Mouse (Mus musculus) layer of hippocampus, adult 9-11 months (tissue): ENCODE results near the gene Serpina3i.
A peak's percentile ranks its signal among the peaks of the same experiment; 100 is the strongest.
"Not testable (repeated sequence)": the region's sequence is repeated elsewhere in the genome, so short reads cannot be mapped to it uniquely, and the experiment has no call there.

Source experiments
- DNase-seq: peaks from one replicate; pipeline ENCODE4 v3.0.0; 2022

The Serpina3i gene

DNA sequence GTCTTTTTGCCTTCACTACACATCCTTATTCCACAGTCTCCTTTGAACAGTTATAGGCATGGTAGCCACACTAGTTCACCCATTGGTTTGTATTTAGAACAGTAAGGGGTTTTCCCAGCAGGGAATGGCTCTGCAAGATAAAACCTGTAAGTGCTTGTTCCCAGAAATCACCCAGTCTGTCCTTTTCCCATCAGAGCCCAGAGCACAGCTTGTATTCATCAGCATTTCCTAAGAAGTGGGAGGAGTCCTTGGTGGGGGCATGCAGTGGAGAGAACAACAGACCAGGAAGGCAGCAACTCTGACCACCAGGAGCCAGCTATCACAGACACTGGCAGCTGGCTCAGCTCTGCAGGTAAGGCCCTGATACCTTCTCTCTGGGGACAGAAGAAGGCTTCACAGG, at the start of gene Serpina3i:
Gene Serpina3i, plus strand, starts transcription at position 260 of the 400 bp plus-strand sequence.
- DNase-seq, result no peak

DNA sequence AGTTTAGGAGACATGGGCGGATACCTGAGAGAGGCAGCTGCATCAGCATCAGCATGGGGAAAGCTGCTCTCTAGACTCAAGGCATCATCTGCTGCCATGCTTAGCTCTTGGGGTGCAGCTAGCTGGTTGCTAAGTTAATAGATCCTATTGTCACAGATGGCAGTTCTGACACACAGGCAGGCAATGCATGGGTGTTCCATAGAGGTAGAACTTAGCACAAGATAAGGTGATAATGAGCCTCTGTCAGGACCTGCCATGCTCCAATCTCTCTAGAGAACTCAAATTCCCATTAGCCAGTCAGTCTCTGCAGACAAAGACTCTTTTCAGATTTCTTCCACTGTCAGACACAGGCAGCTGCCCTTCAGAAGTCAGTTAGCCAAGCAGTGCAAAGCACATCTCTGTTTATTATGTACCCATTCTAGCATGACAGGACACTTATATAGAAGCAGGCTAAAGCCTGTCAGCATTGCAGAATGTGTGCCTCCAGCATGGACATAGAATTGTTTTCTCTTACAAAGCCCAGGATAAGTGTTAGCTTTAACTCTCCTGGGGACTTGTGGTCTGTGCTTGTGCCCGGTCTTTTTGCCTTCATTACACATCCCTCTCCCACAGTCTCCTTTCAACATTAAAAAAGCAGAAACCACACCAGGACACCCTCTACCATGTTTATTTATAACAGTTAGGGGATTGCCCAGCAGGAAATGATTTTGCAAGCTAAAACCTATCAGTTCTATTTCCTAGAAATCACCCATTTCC, 49.1 kb upstream of the Serpina3i start:
- peak; percentile 34 for DNase-seq

DNA sequence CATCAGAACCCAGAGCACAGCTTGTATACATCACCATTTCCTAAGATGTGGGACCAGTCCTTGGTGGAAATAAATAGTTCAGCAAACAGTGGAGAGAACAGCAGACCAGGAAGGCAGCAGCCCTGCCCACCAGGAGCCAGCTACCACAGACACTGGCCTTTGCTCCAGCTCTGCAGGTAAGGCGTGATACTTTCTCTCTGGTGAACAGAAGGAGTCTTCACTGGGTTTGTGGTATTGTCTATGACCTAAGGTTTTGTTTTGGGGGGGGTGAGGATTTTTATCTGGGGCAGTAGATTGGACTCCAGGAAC, 48.5 kb upstream of the Serpina3i start, which contains the start of gene Serpina3f:
Gene Serpina3f, plus strand, starts transcription at position 100 of the 309 bp plus-strand sequence.
- DNase-seq, result no peak

DNA sequence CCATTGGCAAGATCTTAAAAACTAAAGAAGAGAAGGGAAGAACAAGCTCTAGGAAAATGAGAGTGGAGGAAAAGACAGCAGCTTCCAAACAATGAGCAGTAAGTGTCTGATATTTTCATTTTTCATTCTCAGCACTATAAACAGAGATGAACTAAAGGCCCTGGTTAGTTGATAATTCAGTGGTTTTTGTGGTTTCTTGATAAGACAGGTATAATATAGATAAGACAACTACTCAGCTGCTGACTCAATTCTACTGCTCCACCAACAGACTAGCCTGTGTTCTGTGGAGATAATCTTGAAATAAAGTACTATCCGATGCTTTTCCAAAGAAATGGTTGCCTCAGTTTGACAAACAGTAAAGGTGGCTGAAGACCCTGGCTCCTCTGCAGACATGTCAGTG, 47.7 kb upstream of the Serpina3i start:
- DNase-seq, result no peak

DNA sequence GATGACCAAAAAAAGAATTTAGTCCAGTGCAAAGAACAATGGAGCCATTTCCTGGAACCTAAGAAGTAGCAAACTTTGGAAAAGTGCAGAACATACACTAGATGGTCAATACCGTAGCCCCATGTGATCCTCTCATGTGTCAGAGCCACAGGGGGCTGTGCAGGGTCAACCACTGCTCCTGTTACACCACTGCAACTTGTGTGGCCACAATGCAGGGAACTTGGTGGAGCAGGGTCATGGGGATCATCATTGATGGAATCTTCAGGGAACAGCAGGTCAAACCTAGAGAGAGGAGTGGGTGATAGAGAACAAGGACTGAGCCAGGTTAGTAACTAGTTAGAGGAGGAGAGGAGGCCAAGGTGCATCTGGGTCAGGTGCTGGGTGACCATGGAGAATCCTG, 41.3 kb upstream of the Serpina3i start:
- DNase-seq, result no peak

DNA sequence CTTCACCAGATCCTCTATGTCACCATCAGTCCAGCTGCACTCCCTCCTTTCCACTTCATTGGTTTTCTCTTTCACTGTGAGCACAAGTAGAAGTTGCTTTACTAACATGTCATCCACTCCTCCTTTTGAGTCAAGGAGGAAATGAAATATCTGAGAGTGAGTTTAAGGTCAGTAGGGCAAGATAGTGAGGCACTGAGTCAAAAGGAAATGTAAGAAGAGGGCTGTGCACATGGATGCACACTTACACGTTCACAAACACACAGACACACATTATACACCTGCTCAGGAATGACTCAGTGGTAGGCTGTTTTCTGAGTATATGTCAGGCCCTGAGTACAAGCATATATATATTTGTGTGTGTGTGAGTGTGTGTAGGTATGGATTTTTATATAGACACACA, 39.2 kb upstream of the Serpina3i start:
- DNase-seq, result no peak

DNA sequence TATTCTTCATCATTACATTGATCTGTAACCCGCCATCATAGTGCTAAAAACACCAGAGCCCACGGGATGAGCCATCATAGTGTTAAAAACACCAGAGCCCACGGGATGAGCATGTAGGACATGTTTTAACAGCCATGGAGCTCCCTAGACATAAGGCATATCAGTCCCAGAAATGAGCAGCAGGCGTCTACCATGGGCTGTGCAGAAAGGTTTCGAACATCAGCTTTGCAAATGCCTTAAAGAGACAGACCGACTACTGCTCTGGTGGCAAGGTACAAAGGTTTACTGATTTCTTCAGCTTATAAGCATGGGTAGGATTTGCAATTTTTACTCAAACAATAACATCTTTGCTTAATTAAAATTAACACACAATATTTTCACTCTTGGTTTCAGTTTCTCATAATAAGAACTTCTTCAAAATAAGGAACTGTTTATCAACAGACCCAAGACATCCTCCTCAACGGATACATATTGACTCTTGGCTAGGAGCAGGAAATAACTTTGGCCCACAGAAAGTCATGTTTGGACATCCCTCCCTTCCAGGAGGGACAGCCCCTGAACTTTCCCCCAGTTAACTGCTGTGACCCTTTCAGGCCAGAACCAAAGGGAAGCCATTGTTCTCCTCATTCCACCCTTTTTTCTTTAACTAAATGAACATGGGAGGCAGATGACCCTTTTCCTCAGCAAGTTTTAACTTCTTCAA, 38.2 kb upstream of the Serpina3i start:
- no peak for DNase-seq

DNA sequence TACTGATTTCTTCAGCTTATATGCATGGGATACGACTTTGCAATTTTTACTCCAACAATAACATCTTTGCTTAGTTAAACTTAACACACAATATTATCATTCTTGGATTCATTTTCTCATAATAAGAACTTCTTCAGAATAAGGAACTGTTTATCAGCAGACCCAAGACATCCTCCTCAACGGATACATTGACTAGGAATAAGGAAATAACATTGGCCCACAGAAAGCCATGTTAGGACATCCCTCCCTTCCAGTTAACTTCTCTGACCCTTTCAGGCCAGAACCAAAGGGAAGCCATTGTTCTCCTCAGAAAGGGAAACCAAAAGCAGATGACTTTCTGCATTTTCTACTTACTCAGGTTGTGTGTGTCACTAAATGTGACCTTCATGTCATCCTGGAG, 32.2 kb upstream of the Serpina3i start:
- no peak for DNase-seq

DNA sequence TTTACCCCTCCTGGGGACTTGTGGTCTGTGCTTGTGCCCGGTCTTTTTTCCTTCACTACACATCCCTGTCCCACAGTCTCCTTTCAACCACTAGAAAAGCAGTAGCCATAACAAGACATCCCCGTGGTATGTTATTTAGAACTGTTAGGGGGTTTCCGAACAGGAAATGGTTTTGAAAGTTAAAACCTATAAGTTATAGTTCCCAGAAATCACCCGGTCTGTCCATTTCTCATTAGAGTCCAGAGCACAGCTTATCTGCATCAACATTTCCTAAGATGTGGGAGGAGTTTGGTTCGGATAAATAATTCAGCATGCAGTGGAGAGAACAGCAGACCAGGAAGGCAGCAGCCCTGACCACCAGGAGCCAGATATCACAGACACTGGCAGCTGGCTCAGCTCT, 27.0 kb upstream of the Serpina3i start, which contains the start of gene Serpina3g:
Gene Serpina3g, plus strand, starts transcription at position 331 of the 400 bp plus-strand sequence.
- no peak for DNase-seq

DNA sequence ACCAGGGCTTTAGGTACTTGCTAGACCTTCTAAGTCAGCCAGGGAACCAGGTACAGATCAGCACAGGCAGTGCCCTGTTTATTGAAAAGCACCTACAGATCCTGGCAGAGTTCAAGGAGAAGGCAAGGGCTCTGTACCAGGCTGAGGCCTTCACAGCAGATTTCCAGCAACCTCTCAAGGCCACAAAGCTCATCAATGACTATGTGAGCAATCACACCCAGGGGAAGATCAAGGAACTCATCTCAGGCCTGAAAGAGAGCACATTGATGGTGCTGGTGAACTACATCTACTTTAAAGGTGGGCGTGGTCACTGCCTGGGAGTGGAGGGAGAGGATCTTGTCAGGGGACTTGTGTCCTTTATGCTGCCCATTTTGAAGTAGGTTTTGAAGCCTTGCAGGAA, 24.9 kb upstream of the Serpina3i start:
- DNase-seq, result not testable (repeated sequence)

DNA sequence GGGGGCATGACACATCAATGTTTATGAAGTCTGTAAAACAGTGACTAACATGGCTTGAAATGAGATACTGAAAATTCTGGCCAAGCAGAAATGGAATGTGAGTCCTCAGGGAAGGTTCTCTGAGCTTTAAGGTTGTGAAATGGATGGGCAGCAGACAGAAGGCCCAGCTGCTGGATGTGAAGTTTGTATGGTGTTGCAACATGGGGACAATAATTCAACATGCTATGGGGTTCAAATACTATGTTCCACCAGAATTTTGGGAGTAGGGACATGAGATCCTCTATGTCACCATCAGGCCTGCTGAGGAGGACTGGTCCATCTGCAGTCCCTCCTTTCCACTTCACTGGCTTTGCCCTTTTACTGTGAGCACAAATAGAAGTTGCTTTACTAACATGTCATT, 19.6 kb upstream of the Serpina3i start:
- no peak for DNase-seq

DNA sequence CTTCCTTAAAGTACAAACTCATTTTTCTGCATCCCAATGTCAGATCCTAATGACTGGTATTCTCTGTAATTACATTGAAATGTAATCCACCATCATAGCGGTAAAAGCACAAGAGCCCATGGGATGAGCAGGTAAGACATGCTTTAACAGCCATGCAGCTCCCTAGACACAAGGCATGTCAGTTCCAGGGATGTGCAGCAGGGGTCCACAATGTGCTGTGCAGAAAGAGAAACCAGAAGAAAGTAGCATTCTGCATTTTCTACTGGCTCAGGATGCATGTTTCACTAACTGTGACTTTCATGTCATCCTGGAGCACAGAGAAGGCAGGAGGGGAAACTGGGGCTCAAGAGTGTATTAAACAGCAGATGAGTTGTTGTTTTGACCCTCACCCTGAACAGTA, 17.8 kb upstream of the Serpina3i start:
- peak; percentile 18 for DNase-seq

DNA sequence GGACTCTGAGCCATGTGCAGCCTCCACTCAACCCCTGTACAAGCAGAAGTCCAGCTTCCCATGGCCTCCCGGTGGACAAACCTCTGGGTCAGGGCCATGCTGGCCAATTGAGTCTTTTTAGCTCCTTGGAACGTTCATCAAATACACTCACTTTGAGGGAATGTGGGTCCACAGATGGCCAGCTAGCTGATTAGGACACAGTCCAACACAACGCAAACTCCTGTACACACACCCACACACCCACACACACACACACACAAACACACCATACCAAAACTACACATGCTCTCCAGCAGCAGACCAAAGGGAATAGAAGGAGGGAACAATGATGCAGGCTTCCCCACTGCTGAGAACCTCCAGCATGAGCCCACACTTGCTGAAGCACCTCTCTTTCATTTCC, 17.3 kb upstream of the Serpina3i start:
- peak; percentile 32 for DNase-seq

DNA sequence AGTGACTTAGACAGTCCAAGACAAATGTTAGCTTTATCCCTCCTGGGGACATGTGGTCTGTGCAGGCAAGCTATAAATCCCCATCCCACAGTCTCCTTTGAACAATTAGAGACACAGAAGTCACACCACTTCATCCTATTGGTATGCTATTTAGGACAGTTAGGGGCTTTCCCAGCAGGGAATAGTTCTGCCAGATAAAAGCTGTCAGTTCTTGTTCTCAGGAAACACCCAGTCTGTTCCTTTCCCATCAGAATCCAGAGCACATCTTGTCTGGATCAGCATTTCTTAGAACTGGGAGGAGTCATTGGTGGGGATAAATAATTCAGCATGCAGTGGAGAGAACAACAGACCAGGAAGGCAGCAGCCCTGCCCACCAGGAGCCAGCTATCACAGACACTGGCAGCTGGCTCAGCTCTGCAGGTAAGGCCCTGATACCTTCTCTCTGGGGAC, 15.3 kb upstream of the Serpina3i start:
- DNase-seq, result peak; percentile 15

DNA sequence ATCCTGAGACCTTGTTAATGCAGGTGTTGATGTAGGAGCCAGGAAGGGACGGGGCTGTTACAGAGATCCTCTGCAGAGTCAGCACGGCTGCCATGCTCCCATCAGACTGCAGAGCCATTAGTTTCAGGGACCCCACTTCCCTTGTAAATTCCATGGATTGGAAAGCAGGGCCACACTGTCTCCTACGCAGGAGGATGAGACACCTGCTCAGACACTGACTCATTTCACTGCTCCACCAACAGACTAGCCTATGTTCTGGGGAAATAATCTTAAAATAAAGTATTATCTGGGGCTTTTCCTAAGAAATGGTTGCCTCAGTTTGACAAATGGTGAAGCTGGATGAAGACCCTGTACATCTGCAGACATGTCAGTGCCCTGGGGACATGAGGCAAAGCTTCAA, 14.7 kb upstream of the Serpina3i start:
- DNase-seq, result no peak

DNA sequence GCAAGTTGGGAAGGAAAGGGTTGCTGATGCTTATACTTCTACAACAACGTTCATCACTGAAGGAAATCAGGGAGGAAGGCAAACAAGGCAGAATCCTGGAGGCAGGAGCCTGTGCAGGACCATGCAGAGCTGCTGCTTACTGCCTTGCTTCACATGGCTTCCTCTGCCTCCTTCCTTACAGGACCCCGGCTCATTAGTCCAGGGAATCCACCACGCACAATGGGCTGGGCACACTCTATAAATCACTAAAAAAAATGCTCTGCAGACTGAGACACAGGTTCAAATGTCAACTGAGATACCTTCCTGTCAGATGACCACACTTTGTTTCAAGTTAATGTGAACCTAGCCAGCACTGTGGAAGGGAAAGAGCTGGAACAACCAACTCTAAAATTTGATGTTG, 1.9 kb upstream of the Serpina3i start:
- no peak for DNase-seq

DNA sequence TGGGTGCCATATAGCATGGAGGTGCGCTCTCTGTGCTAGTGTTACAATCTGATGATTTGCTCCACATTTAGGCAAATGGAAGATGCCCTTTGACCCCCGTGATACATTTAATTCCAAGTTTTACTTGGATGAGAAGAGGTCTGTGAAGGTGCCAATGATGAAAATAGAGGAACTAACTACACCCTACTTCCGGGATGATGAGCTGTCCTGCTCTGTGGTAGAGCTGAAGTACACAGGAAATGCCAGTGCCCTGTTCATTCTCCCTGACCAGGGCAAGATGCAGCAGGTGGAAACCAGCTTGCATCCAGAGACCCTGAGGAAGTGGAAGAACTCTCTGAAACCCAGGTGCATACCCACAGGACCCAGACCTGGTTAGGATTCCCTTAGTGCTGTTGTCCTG, 3.5 kb downstream of the Serpina3i start:
- DNase-seq, result no peak

DNA sequence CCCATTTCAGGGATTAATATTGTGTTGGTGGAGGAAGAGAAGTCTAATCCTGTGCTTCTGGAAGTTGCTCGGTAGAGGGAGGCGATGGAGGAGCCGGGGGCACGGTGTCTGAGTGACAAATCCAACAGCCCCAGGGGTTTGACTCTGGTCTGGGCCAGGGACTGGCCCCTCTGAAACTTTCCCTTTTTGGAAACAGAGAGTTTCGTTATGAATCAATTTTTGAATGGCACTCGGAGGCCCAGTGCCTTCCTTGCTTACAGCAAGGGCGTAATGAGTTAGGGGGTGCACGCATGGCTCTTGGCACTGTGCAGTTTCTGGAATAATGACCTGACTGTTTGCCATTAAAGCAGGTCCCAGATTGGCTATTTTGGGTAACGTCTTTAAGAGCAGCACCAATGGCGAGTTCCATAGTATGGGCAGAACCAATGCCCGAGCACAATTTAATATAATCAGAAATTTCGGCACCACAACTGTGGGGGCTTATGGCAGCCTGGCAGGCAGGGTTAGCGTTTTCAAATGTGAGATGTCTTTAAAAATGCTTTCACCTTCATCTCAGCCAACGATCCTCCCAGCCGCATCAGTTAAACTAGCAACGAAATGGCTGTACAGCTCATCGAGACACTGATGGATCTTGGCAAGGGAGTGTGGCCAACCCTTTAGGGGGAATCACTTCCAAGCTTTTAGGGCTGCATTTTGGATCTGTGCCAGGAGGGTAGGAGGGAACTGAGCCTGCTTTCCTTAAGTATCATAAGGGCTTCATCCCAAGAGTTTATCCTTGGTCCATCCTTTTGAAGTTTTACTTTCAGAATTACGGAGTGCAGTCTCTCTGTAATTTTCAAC, 15.5 kb downstream of the Serpina3i start:
- DNase-seq, result no peak

DNA sequence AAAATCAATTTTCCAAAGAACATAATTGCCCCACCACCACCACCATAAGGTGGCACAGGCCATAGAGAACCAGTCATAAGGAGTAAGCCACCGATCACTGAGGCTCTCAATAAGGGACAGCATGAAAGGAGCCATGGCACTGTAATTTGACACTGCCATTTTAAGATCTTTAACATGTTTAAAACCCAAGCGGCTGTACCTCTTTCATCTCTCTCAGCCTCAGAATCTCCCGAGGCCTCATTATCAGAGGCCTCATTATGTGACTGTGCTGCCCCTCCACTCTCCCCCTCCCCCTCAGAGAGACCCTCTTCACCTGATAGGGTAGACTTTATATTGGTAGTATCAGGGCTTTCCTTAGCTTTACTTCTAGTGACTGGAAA, 16.1 kb downstream of the Serpina3i start:
- DNase-seq, result no peak

DNA sequence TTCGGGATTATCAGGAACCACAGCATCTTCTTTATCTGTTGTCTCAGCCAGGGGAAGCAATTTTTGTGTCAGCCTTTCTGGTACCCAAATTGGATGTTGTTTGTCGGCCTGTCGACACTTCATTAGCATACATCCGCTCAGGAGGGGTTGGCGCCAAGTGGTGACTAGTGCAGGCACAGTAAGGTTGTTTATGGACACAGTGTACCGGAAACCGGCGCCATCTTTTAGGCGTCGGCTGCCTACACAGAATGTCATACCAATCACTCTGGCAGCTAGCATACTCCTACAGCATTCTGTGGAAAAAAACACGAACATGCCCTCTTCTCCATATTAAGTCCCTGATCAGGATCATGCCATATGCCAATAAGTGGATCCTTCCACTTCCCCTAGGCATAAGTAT, 20.5 kb downstream of the Serpina3i start:
- peak; percentile 32 for DNase-seq

DNA sequence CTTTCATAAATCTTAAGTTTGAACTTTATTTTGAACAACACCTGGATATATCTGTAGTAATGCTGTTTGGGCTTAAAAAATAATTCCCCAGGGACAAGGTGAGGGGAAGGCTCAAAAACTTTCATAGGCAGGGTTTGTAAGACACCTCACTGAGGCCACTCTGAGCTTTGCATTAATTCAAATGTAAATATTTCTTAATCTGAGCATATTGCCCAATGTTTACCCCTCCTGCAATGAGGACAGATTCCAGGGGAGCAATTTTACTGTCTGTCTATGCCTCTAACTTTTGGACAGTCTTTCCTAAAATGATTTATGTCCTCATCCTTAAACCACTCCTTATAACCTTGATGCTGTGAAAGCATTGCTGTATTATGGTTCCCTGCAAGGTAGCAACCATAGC, 25.4 kb downstream of the Serpina3i start:
- no peak for DNase-seq

DNA sequence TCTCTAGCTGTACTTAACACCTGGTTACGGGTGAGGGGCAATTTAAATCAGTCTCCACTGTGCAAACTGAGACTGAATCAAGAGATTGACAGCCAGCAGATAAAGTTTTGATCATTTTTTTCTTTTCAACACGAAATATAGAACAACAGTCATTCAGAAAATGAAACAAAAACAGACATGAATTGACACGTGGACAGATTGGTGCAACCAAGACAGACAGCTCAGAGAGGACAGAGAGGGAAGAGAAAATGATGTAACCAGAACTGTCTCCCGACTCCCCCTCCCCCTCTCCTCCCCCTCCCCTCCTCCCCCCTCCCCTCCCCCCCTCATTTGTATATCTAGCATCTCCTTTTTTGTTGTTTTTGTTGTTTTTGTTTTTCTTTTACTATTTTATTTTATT, 26.9 kb downstream of the Serpina3i start:
- no peak for DNase-seq

DNA sequence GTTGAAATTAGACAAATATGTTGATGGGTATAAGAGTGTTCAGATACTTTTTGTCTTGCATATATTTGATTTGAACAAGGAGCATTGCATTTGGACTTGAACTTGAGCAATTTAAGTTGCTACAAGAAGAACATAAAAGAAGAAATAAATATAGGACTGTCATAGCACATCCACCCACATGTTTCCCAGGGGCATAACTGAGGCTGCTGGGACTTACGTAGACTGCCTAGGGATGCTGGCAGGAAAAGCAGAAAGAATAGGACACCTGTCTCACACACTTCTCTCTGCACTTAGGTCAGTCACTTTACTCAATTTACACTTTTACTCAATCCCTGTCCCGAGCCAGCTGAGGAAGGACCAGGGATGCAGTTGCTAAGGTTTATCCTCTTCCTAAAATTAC, 31.0 kb downstream of the Serpina3i start:
- no peak for DNase-seq

DNA sequence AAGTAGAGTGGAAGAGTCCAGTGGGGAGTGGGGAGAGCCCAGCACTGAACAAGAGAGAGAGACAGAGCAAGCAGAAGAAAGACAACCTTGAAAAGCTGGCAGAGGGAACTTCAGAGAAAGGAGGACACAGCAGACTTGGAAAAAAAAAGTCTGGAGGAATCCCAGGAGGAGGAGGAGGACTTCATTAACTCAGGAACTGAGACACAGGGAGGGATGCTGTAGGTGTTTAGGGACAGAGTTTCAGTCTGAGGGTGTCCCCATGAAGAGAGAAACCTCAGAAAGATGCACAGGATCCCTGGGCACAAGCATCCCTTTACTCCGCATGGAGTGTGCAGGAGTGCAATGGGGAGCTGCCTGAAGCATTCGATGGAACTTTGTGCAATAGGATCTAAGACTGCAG, 35.1 kb downstream of the Serpina3i start:
- no peak for DNase-seq
